Comparison of ENCODE assay signal across 23 mouse cellular contexts in the genomic region with DNA sequence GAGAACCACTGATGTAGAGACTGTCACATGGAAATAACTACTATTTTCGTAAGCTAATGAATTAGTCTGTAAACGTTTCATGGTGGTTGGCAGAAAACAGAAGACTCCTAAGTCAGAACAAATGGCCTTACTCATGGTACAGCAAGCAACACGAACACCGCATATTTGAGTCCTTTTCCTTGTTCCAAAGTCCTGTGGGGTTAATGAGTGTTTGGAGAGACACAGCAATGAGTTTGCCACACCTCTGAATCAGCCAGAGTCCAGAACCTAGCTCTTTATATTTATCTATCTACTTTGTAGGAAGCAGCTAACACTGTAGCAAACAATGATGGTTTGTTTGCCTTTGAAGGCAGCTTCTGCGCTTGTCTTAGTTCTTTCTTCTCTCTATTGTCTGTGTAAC. TPM values are rescaled to one million over a fixed set of nuclear protein-coding genes. Genes with fewer than 3 reads are reported as not detected.
DNase-seq lines count a peak whose midpoint lies in the region; ATAC-seq lines count a peak whose summit lies in the region.
"Had no signal": no experiment of that assay in that cellular context is flagged by ENCODE, and none has a peak within 500 bp of the region (broad histone marks: within the 10 kb centered on the region; RNA-seq: fewer than 3 reads in every experiment).

No protein-coding gene starts in this region.

- H3K27me3 ChIP-seq in liver, embryonic 15.5 days: no peaks in the 10 kb centered on the region
- no peaks in the 10 kb centered on the region for H3K27me3 ChIP-seq in liver, embryonic 12.5 days (replicated peaks)
- H3K27me3 ChIP-seq: embryonic facial prominence, embryonic 13.5 days; heart, embryonic 15.5 days had no signal

- H3K4me1 ChIP-seq in liver, embryonic 15.5 days (replicated peaks): peaks cover 10% of the 10 kb centered on the region; the same call in 1 of the 2 replicates
- H3K4me1 ChIP-seq in liver, embryonic 12.5 days: peaks cover 22% of the 10 kb centered on the region

- H3K4me3 ChIP-seq in liver, embryonic 15.5 days (replicated peaks): no peak overlapping the region
- H3K4me3 ChIP-seq in liver, embryonic 12.5 days: no peak overlapping the region
- H3K4me3 ChIP-seq: embryonic facial prominence, embryonic 13.5 days; heart, adult 2 months; heart, embryonic 15.5 days had no signal

- H3K9me3 ChIP-seq in liver, embryonic 15.5 days (replicated peaks): no peaks in the 10 kb centered on the region
- no peaks in the 10 kb centered on the region for H3K9me3 ChIP-seq in liver, embryonic 12.5 days (replicated peaks)
- H3K9me3 ChIP-seq: embryonic facial prominence, embryonic 13.5 days; heart, embryonic 15.5 days had no signal

- no peaks in the 10 kb centered on the region for H3K36me3 ChIP-seq in liver, embryonic 15.5 days (replicated peaks)
- no peaks in the 10 kb centered on the region for H3K36me3 ChIP-seq in liver, embryonic 12.5 days
- H3K36me3 ChIP-seq: embryonic facial prominence, embryonic 13.5 days; heart, embryonic 15.5 days had no signal

- H3K4me2 ChIP-seq in liver, embryonic 15.5 days: 0 out of 2 replicates have a peak overlapping the region, but pooled peaks have one; percentile 6
- H3K4me2 ChIP-seq in liver, embryonic 12.5 days: no peak overlapping the region
- H3K4me2 ChIP-seq: embryonic facial prominence, embryonic 13.5 days; heart, embryonic 15.5 days had no signal

- DNase-seq in kidney, adult 11 months: peak; percentile 67
- no peak for DNase-seq in kidney, postnatal 10 days
- peak; percentile 91 for DNase-seq in large intestine, adult 2 months (ENCODE audit: low read depth, low spot score)
- peak; percentile 62 for DNase-seq in yolk sac, embryonic 10.5 days (ENCODE audit: low spot score)
- DNase-seq in layer of hippocampus, adult 9-11 months: no peak
- no peak for DNase-seq in cerebellum, postnatal 4 days (ENCODE audit: low spot score in 2 of 2)
- DNase-seq: adrenal gland, postnatal 14 days; cerebellum, adult 11 months; cerebellum, postnatal 10 days; gastrocnemius, postnatal 14 days; heart, adult 2 months; heart, postnatal 4 days; lung, adult 2 months; lung, postnatal 36 days; right cerebral cortex, postnatal 4 days; thymus, postnatal 36 days had no signal

- no peak overlapping the region for H3K9ac ChIP-seq in liver, embryonic 15.5 days
- H3K9ac ChIP-seq in liver, embryonic 12.5 days: no peak overlapping the region
- H3K9ac ChIP-seq: embryonic facial prominence, embryonic 13.5 days; heart, embryonic 15.5 days had no signal

- ATAC-seq in liver, embryonic 15.5 days (ENCODE audit: insufficient read depth): 0 out of 2 replicates have a peak, but pooled peaks have one; percentile 19
- ATAC-seq in liver, embryonic 12.5 days: no peak
- ATAC-seq: activated CD4-positive, CD25-positive, alpha-beta regulatory T cell, adult 4 months; forebrain, embryonic 14.5 days; hindbrain, embryonic 16.5 days had no signal

- peak overlapping the region; percentile 48; the same call in 1 of the 2 replicates for H3K27ac ChIP-seq in liver, embryonic 15.5 days (replicated peaks)
- no peak overlapping the region for H3K27ac ChIP-seq in liver, embryonic 12.5 days
- H3K27ac ChIP-seq: embryonic facial prominence, embryonic 13.5 days; heart, adult 2 months; heart, embryonic 15.5 days had no signal

- WGBS in liver, embryonic 15.5 days (ENCODE audit: insufficient replicate concordance): 67% methylated on average over 5 of the region's 5 CpGs
- 77% methylated on average over 5 of the region's 5 CpGs for WGBS in liver, embryonic 12.5 days (ENCODE audit: insufficient replicate concordance)
- 18% methylated on average over 5 of the region's 5 CpGs for WGBS in large intestine, adult 2 months

RNA-seq across cellular contexts. Expression of gene Ndfip2, which starts 4.5 kb away (rescaled TPM):
- polyA plus RNA-seq in liver, embryonic 15.5 days (2015; fragmentation: Nextera tagmentation; extraction: Ambion mirVana): 25.5 and 27.6 TPM in 2 replicates
- polyA plus RNA-seq in liver, embryonic 12.5 days (2016; fragmentation: Nextera tagmentation; extraction: Ambion mirVana): 26.4 and 27.0 TPM in 2 replicates
- 76.1 and 149 TPM in 2 replicates for polyA plus RNA-seq in large intestine, adult 2 months (2012; rRNA removed)

Comparison
In these comparisons a context has a peak if more than half of its experiments do, and no peak if none do; other contexts are left out.
1. DNase-seq: peak in kidney, adult 11 months (single experiment), large intestine, adult 2 months (single experiment) and yolk sac, embryonic 10.5 days (single experiment); none in kidney, postnatal 10 days (single experiment), layer of hippocampus, adult 9-11 months (single experiment) and cerebellum, postnatal 4 days (0 of 2).